Mouse (Mus musculus) heart, embryonic 15.5 days (tissue): Measurements from ENCODE around the gene Itgb7. TPM values are rescaled to one million over a fixed set of nuclear protein-coding genes. Genes with fewer than 3 reads are reported as not detected.

Source experiments
- ATAC-seq: fragments of 200-750 bp; cut with Nextera tagmentation; replicated peaks from 2 replicates; pipeline ENCODE4 v1.8.0; 2017; ENCODE audit warnings: low read depth, moderate TSS enrichment; ENCODE audit not compliant: insufficient number of reproducible peaks, insufficient read depth, low FRiP score
- H3K27ac ChIP-seq: fragments of 300-500 bp; sonication (generic); 2 replicates; pipeline ENCODE4 v1.5.1; 2015; ENCODE audit warnings: mild to moderate bottlenecking, inconsistent platforms
- H3K27me3 ChIP-seq: fragments of 300-500 bp; sonication (generic); 2 replicates; pipeline ENCODE4 v1.6.1; 2015; ENCODE audit warnings: inconsistent platforms
- H3K36me3 ChIP-seq: fragments of 300-500 bp; sonication (generic); 2 replicates; pipeline ENCODE4 v1.6.1; 2015; ENCODE audit warnings: mild to moderate bottlenecking, inconsistent platforms
- H3K4me1 ChIP-seq: fragments of 300-500 bp; sonication (generic); replicated peaks from 2 replicates; pipeline ENCODE4 v1.6.1; 2015; ENCODE audit warnings: inconsistent platforms
- H3K4me2 ChIP-seq: fragments of 300-500 bp; sonication (generic); 2 replicates; pipeline ENCODE4 v1.6.1; 2015; ENCODE audit warnings: inconsistent platforms, mild to moderate bottlenecking, moderate library complexity
- H3K4me3 ChIP-seq: fragments of 300-500 bp; sonication (generic); 2 replicates; pipeline ENCODE4 v1.5.1; 2015; ENCODE audit warnings: mild to moderate bottlenecking, inconsistent platforms
- H3K9ac ChIP-seq: fragments of 300-500 bp; sonication (generic); 2 replicates; pipeline ENCODE4 v1.6.1; 2015; ENCODE audit warnings: mild to moderate bottlenecking, inconsistent platforms
- H3K9me3 ChIP-seq: fragments of 300-500 bp; sonication (generic); replicated peaks from 2 replicates; pipeline ENCODE4 v1.6.1; 2016; ENCODE audit warnings: inconsistent platforms
- WGBS: fragments of 180-500 bp; shearing (Covaris S2); methylation state at CpG from one replicate; pipeline ENCODE4 v1.1.7; 2015; ENCODE audit warnings: mixed read lengths; 5-methylcytosine and 5-hydroxymethylcytosine counted together
- polyA plus RNA-seq: library from polyadenylated mRNA; unstranded; fragments of >200 nt; fragmentation: Nextera tagmentation; extraction: Ambion mirVana; gene quantifications from 2 replicates; pipeline ENCODE4 v1.2.1, GENCODE M21; 2015

Gene Itgb7
- polyA plus RNA-seq: 1.7 and 8.9 TPM in 2 replicates

DNA sequence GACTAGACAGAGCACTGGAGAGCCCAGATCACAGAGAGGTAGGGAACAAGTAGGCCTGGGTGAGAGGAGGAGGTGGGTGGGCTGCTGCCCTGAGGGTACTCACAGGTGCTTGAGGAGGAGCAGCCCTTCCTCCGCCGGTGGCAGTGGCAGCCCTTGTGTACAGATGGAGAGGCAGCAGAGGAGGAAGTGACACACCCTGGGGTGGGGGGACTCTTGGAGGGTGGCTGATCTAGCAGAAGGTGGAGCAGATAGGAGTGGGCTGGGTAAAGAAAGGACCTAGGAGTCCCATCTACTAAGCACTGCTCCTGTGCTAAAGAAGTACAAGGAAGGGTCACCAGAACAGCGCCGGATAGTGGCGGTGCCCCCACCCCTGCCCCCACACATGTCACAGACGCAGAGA lies at the start of gene Itgb7:
Gene Itgb7, minus strand, starts transcription at position 197 of the 400 bp plus-strand sequence.
- Histone ChIP-seq H3K9ac (0 out of 2 replicates have a peak within 1 kb of the TSS, but pooled peaks have one; percentile 3), H3K4me1 (peaks cover 11% of the 10 kb centered on the region)
- 26% methylated on average over 6 of the region's 6 CpGs for WGBS

DNA sequence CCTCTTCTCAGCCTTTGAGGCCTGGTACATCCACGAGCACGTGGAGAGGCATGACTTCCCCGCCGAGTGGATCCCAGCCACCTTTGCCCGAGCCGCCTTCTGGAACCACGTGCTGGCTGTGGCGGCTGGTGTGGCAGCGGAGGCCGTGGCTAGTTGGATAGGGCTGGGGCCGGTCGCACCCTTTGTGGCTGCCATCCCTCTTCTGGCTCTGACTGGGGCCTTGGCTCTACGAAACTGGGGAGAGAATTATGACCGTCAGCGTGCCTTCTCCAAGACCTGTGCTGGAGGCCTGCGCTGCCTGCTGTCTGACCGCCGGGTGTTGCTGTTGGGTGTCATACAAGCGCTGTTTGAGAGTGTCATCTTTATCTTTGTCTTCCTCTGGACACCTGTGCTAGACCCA lies 48.9 kb upstream of the Itgb7 start:
- 94% methylated on average over 19 of the region's 19 CpGs for WGBS
- peak overlapping the region; percentile 69; the same call in 1 of the 2 replicates for H3K4me3 ChIP-seq
- no peaks in the 10 kb centered on the region for H3K9me3 ChIP-seq
- ATAC-seq: no peak
- H3K4me2 ChIP-seq: peak overlapping the region; percentile 71
- peaks cover 21% of the 10 kb centered on the region for H3K4me1 ChIP-seq
- no peak overlapping the region for H3K9ac ChIP-seq
- H3K27ac ChIP-seq: no peak overlapping the region
- peaks cover 13% of the 10 kb centered on the region for H3K36me3 ChIP-seq
- H3K27me3 ChIP-seq: no peaks in the 10 kb centered on the region

More for the DNA sequence above, at the start of gene Itgb7:
- H3K9me3 ChIP-seq: no peaks in the 10 kb centered on the region
- H3K4me2 ChIP-seq: no peak within 1 kb of the TSS
- peaks cover 5% of the 10 kb centered on the region; the same call in 1 of the 2 replicates for H3K27me3 ChIP-seq
- no peak; the same call in 1 of the 2 replicates for ATAC-seq
- no peak within 1 kb of the TSS for H3K4me3 ChIP-seq
- no peaks in the 10 kb centered on the region for H3K36me3 ChIP-seq
- H3K27ac ChIP-seq: no peak within 1 kb of the TSS

DNA sequence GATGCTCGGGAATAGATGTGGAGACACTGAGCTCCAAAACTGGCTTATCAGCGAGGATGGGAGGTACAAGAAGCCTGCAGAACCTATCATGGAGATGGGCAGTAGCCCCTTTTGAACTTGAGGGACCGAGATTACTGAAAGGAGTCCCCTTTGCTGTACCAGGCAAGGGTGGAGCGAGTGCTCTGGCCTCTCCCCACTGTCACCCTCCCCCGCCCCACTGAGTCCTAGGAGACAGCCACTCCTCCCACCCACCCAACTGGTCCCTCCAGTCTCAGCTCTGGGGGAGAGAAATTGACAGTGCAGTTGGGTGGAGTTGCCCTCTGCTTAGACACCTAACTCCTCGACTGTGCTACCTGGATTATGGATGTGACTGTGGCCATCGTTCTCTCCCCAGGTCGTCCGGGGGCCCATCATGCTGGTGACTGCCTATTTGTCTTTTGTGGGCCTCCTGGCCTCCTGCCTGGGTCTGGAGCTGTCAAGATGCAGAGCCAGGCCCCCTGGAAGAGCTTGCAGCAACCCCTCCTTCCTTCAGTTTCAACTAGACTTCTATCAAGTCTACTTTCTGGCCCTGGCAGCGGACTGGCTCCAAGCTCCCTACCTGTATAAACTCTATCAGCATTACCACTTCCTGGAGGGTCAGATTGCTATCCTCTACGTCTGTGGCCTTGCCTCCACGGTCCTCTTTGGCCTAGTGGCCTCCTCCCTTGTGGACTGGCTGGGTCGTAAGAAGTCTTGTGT lies 48.2 kb upstream of the Itgb7 start:
- H3K9ac ChIP-seq: peak overlapping the region; percentile 73
- no peak for ATAC-seq
- H3K4me2 ChIP-seq: peak overlapping the region; percentile 71
- peaks cover 21% of the 10 kb centered on the region for H3K4me1 ChIP-seq
- peak overlapping the region; percentile 83 for H3K27ac ChIP-seq
- H3K9me3 ChIP-seq: no peaks in the 10 kb centered on the region
- H3K36me3 ChIP-seq: peaks cover 13% of the 10 kb centered on the region
- 23% methylated on average over 13 of the region's 13 CpGs for WGBS
- peak overlapping the region; percentile 69 for H3K4me3 ChIP-seq
- no peaks in the 10 kb centered on the region for H3K27me3 ChIP-seq

DNA sequence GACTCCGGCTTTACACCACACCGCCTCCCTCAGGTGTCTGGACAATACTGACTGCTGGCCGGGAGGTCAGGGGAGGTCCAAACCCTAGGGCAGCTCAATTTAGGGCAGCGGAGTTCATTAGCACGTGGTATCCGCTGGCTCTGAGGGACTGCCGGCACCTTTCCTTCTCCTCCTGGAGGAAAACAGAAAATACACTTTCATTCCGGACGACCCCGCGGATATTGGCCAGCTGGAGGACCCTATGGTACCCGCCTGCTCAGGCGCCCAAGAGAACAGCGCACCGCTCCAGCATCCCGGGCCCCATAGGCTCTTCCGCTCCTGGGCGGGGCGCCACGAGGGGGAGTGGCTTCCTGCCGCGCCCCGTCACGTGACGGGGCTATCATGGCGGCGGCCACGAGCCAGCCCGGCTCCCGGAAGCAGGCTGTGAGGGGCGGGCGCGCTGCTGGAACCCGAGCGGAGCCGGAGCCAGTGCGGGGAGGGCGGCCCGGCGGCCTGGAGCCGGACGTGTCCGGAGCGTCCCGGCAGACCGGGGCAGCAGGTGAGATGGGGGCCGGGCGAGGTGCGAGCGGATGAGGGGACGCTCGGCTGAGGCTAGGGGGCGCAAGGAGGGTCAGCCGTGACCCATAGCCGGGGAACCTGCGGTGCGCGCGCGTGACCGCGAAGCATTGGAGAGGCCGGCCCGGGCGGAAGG lies 47.5 kb upstream of the Itgb7 start, which contains the start of gene Mfsd5:
Gene Mfsd5, plus strand, starts transcription at position 363 of the 691 bp plus-strand sequence.
- WGBS: 1% methylated on average over 59 of the region's 65 CpGs
- H3K4me3 ChIP-seq: peak within 1 kb of the TSS; percentile 69
- H3K4me2 ChIP-seq: peak within 1 kb of the TSS; percentile 71
- no peaks in the 10 kb centered on the region for H3K27me3 ChIP-seq
- H3K4me1 ChIP-seq: peaks cover 21% of the 10 kb centered on the region
- peak within 1 kb of the TSS; percentile 83 for H3K27ac ChIP-seq
- peaks cover 13% of the 10 kb centered on the region for H3K36me3 ChIP-seq
- ATAC-seq: peak; percentile 96
- no peaks in the 10 kb centered on the region for H3K9me3 ChIP-seq
- H3K9ac ChIP-seq: peak within 1 kb of the TSS; percentile 73

DNA sequence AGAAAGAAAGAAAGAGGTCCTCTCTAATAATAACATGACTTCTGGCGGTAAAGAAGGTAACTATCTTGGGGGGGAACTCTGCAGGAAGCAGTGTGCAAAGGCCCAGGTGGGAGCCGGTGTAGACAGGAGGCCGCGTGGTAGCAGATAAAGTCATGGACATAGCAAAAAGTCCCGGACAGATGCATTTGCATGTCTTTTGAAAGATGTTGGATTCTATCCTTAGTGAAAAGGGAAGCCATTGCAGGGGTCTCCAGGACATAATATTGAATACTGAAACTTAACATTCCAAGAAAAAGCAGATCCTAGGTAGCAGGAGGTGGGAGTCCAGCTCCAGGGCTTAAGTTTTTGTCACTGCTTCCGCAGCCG lies 47.0 kb upstream of the Itgb7 start:
- peaks cover 21% of the 10 kb centered on the region for H3K4me1 ChIP-seq
- peak overlapping the region; percentile 71 for H3K4me2 ChIP-seq
- H3K4me3 ChIP-seq: peak overlapping the region; percentile 69
- peak overlapping the region; percentile 83 for H3K27ac ChIP-seq
- peak overlapping the region; percentile 73 for H3K9ac ChIP-seq
- ATAC-seq: no peak
- H3K9me3 ChIP-seq: no peaks in the 10 kb centered on the region
- no peaks in the 10 kb centered on the region for H3K27me3 ChIP-seq
- peaks cover 13% of the 10 kb centered on the region for H3K36me3 ChIP-seq
- WGBS: 31% methylated on average over 7 of the region's 7 CpGs

DNA sequence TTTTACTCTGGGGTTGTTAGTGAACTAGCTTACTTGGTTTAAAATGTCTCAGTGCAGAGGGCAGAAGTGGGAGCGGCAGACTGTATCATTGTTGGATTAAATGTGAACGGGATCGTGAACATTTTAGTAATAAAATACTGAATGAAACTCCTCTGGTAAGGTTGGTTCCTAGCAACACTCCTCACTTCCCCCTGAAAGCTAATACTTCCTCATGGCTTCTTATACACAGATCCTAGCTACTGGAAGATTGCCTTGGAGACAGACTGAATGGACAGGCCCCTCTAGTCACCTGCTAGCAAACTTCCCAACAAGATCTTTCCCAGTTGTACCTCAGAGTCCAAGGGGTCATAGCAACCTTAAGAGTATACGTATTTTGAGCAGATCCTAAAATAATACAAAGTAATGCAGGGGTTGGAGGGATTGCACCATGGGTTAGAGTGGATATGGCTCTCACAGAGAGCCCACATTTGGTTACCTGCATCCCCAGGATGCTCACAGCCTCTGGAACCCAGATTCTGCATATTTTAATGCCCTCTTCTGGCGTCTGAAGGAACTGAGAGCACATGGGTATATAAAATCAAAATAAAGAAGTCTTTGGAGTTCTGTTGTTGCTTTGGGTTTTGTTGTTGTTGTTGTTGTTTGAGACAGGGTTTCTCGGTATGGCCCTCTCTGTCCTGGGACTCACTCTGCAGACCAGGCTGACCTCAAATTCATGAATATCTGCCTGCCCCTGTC lies 42.4 kb upstream of the Itgb7 start:
- H3K9ac ChIP-seq: no peak overlapping the region
- H3K27ac ChIP-seq: no peak overlapping the region
- peaks cover 12% of the 10 kb centered on the region for H3K4me1 ChIP-seq
- no peak for ATAC-seq
- no peaks in the 10 kb centered on the region for H3K9me3 ChIP-seq
- peaks cover 14% of the 10 kb centered on the region for H3K27me3 ChIP-seq
- no peaks in the 10 kb centered on the region for H3K36me3 ChIP-seq
- H3K4me3 ChIP-seq: no peak overlapping the region
- H3K4me2 ChIP-seq: no peak overlapping the region
- WGBS: 68% methylated on average over 6 of the region's 6 CpGs

DNA sequence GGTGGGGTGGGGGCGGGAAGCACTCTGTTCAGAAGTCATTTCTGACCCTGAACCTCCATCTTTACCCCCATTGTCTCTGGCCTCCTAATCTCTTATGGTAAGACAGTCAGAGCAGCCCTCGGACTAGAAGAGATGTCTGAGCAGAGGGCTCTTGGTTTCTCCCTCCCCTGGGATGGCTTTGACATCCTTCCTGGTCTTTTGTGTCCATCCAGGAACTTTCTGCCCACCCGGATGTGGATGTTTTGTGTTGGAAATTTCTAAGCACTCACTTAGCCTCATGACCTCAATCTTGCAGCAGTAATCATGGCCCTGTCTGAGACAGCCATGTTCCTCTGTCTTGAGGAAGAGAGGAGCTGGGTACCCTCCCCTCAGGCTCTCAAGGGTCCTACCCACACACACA lies 39.7 kb upstream of the Itgb7 start:
- Histone ChIP-seq H3K27ac (no peak overlapping the region), H3K4me2 (0 out of 2 replicates have a peak overlapping the region, but pooled peaks have one; percentile 55), H3K27me3 (peaks cover 14% of the 10 kb centered on the region), H3K4me3 (no peak overlapping the region), H3K36me3 (no peaks in the 10 kb centered on the region), H3K9me3 (no peaks in the 10 kb centered on the region), H3K4me1 (peaks cover 8% of the 10 kb centered on the region), H3K9ac (no peak overlapping the region)
- 33% methylated on average over 3 of the region's 3 CpGs for WGBS
- no peak for ATAC-seq

DNA sequence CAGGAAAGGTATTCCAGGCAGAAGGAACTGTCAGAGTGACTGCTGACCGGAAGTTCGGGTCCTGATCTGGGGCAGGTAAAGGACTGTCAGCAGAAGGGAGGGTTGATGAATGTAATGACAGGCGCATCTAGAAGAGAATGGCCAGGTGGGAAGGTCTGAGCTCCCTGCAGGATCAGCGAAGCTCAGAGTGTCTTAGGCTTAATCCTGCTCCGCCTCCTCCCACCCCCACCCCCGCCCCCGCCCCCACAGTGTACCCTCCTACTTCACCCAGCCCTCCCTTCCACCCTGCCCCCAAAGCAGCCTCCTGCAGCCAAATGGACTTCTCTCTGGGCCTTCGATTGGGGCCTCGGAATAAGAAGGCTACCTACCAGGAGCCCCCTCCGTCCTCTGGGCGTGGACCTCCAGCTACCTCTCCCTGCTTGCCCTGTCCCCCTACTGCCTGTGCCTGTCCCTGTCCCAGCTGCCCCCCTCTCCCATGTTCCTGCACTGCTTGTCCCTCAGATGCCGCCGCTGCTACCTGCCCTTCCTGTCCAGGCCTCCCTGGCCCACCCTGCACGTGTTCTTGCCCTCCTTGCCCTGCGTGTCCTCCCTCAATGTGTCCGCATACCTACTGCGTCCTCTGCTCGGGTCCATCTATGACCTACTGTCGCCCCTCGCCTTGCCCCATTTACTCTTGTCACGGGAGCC lies 38.7 kb upstream of the Itgb7 start, which contains the start of gene Gm9918:
Gene Gm9918, plus strand, starts transcription at position 290 of the 687 bp plus-strand sequence.
- 10% methylated on average over 21 of the region's 21 CpGs for WGBS
- H3K27ac ChIP-seq: no peak within 1 kb of the TSS
- H3K9me3 ChIP-seq: no peaks in the 10 kb centered on the region
- H3K4me3 ChIP-seq: peak within 1 kb of the TSS; percentile 23
- H3K4me2 ChIP-seq: peak within 1 kb of the TSS; percentile 55
- peaks cover 14% of the 10 kb centered on the region for H3K27me3 ChIP-seq
- H3K36me3 ChIP-seq: no peaks in the 10 kb centered on the region
- no peak within 1 kb of the TSS for H3K9ac ChIP-seq
- no peak; the same call in 1 of the 2 replicates for ATAC-seq
- peaks cover 8% of the 10 kb centered on the region for H3K4me1 ChIP-seq

DNA sequence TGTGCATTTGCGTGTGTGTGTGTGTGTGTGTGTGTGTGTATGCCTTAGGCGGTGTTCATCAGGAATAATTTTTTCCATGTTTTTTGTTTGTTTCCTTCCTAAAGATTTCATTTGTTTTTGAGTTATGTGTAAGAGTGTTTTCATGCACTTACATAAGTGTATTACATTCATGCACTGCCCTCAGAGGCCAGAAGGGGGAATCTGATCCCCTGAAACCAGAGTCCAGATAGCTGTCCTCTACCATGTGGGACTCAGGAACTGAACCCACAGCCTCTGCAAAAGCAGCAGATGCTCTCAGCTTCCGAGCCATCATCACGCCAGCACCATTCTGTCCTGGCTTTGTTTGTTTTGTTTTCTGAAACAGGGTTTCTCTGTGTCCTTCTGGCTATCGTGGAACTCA lies 33.8 kb upstream of the Itgb7 start:
- 87% methylated on average over 5 of the region's 5 CpGs for WGBS
- Histone ChIP-seq H3K27me3 (peaks cover 16% of the 10 kb centered on the region; the same call in 1 of the 2 replicates), H3K4me2 (no peak overlapping the region), H3K4me3 (no peak overlapping the region), H3K27ac (no peak overlapping the region), H3K36me3 (no peaks in the 10 kb centered on the region), H3K9me3 (no peaks in the 10 kb centered on the region), H3K4me1 (peaks cover 2% of the 10 kb centered on the region), H3K9ac (no peak overlapping the region)
- no peak for ATAC-seq

DNA sequence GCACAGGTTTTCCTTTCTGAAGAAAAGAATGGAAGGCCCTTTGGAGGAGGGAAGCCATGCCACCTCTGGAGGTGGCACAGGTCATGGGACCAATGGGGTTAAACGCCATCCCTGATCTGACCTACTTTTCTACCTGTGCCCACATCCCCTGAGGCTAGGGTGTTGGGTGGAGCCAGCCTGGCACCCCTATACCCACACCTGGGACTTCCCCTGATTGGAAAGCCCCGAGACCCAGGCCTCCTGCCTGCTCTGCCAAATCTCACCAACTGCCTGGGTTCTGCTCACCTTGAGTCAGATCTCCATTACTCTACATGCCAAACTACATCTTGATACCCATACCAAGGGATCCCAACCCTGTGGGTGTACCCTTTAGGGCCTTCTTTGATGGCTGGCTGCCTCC lies 31.3 kb upstream of the Itgb7 start:
- peaks cover 31% of the 10 kb centered on the region for H3K27me3 ChIP-seq
- peaks cover 10% of the 10 kb centered on the region for H3K4me1 ChIP-seq
- ATAC-seq: no peak
- 77% methylated on average over 2 of the region's 2 CpGs for WGBS
- H3K27ac ChIP-seq: no peak overlapping the region
- H3K9me3 ChIP-seq: no peaks in the 10 kb centered on the region
- H3K4me3 ChIP-seq: no peak overlapping the region
- no peak overlapping the region for H3K9ac ChIP-seq
- no peaks in the 10 kb centered on the region for H3K36me3 ChIP-seq
- no peak overlapping the region for H3K4me2 ChIP-seq
